Mouse (Mus musculus) limb, embryonic 14.5 days (tissue): ENCODE results near the gene Nova2. TPM values are rescaled to one million over a fixed set of nuclear protein-coding genes. Genes with fewer than 3 reads are reported as not detected.

Experiments
- ATAC-seq: fragments of 200-750 bp; cut with Nextera tagmentation; 2 replicates; pipeline ENCODE4 v1.8.0; 2017; ENCODE audit warnings: low read depth, moderate number of reproducible peaks, moderate TSS enrichment; ENCODE audit not compliant: low FRiP score
- DNase-seq: peaks from one replicate; pipeline ENCODE4 v3.0.0-alpha.2; 2015; ENCODE audit warnings: low spot score
- H3K27ac ChIP-seq: fragments of 300-500 bp; sonication (generic); replicated peaks from 2 replicates; pipeline ENCODE4 v1.5.1; 2014; ENCODE audit warnings: low read depth, mild to moderate bottlenecking, low read length, moderate library complexity, mixed read lengths
- H3K27me3 ChIP-seq: fragments of 300-500 bp; sonication (generic); 2 replicates; pipeline ENCODE4 v1.6.1; 2014; ENCODE audit warnings: low read length, mixed read lengths; ENCODE audit not compliant: control insufficient read depth, insufficient read depth
- H3K36me3 ChIP-seq: fragments of 300-500 bp; sonication (generic); 2 replicates; pipeline ENCODE4 v1.6.1; 2014; ENCODE audit warnings: mild to moderate bottlenecking, low read length, moderate library complexity, mixed read lengths; ENCODE audit not compliant: control insufficient read depth, insufficient read depth
- H3K4me1 ChIP-seq: fragments of 300-500 bp; sonication (generic); 2 replicates; pipeline ENCODE4 v1.6.1; 2014; ENCODE audit warnings: antibody characterized with exemption, low read length, mixed read lengths; ENCODE audit not compliant: control insufficient read depth, insufficient read depth
- H3K4me2 ChIP-seq: fragments of 300-500 bp; sonication (generic); replicated peaks from 2 replicates; pipeline ENCODE4 v1.6.1; 2014; ENCODE audit warnings: low read depth, mild to moderate bottlenecking, low read length, moderate library complexity; ENCODE audit not compliant: severe bottlenecking
- H3K4me3 ChIP-seq: fragments of 300-500 bp; sonication (generic); replicated peaks from 2 replicates; pipeline ENCODE4 v1.5.1; 2014; ENCODE audit warnings: low read length
- H3K9ac ChIP-seq: fragments of 300-500 bp; sonication (generic); 2 replicates; pipeline ENCODE4 v1.6.1; 2014; ENCODE audit warnings: mild to moderate bottlenecking, low read depth, low read length, moderate library complexity; ENCODE audit not compliant: severe bottlenecking
- H3K9me3 ChIP-seq: fragments of 300-500 bp; sonication (generic); 2 replicates; pipeline ENCODE4 v1.6.1; 2016; ENCODE audit warnings: low read length; ENCODE audit not compliant: control insufficient read depth
- POLR2A ChIP-seq: fragments of 200-500 bp; IDR thresholded peaks from 2 replicates; pipeline ENCODE4 v1.8.0; 2012; ENCODE audit warnings: inconsistent platforms, mild to moderate bottlenecking, moderate library complexity, borderline replicate concordance; ENCODE audit not compliant: insufficient read depth, insufficient read length; ENCODE audit errors: extremely low read depth
- WGBS: fragments of 180-500 bp; shearing (Covaris S2); extraction: QIAGEN DNeasy Blood & Tissue Kit; methylation state at CpG from one replicate; pipeline ENCODE4 v1.1.7; 2014; 5-methylcytosine and 5-hydroxymethylcytosine counted together
- polyA plus RNA-seq, 2 experiments: library from polyadenylated mRNA; depleted of rRNA in 1 of 2; stranded (reverse) in 1 of 2; unstranded in 1 of 2; fragments of >200 nt; fragmentation: Nextera tagmentation in 1 of 2; extraction: Ambion mirVana in 1 of 2; gene quantifications; 2 replicates each; pipeline versions ENCODE4 v1.2.1 to v1.2.3; 2012 to 2014

Nova2 gene
- polyA plus RNA-seq, 2 experiments = 0.37 to 1.3 TPM

DNA sequence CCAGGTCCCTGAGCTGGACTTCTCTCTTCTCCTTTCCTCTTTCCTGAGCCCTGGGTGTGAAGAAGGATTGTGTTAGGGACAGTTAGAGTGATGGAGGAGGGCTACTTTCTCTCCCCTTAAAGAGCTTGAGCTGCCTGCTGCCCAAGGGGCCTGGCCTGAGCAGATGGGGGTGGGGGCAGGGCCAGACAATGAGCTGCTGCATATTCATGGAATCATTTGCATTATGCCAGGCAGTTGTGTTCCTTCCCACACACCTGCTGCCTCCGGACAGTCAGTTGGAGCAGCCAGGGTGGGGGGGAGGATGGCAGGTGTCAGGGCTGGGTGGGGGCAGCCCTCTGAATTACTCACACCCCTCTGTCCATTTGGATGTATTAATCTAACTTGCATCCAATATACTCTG is 16.7 kb downstream of the Nova2 start:
- Histone ChIP-seq H3K9me3 (no peaks in the 10 kb centered on the region), H3K9ac (no peak overlapping the region), H3K27ac (no peak overlapping the region), H3K36me3 (no peaks in the 10 kb centered on the region), H3K4me3 (no peak overlapping the region), H3K27me3 (no peaks in the 10 kb centered on the region), H3K4me2 (no peak overlapping the region), H3K4me1 (no peaks in the 10 kb centered on the region)
- no peak for TF ChIP-seq POLR2A
- 21% methylated on average over 1 of the region's 1 CpGs for WGBS
- ATAC-seq (no peak), DNase-seq (no peak)

DNA sequence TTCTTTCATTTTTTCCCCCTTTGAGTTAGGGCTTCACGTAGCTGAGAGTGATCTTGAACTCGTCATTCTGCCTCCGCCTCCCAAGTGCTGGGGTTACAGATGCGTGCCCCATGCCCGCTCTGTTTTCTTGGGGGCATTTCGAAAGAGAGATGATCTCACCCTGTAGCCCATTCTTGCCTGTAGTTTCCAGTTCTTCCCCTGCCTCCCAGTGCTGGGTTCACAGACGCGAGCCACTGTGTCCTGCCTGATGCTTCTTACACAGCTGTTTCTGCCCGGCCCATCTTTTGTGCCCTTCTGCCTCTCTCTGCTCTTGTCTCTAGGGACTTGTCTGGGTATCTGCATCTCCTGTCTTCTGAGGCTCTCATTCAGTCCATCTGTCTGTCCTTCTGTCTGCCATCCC is 17.1 kb downstream of the Nova2 start:
- Histone ChIP-seq H3K9ac (no peak overlapping the region), H3K4me3 (no peak overlapping the region), H3K36me3 (no peaks in the 10 kb centered on the region), H3K27me3 (no peaks in the 10 kb centered on the region), H3K4me2 (no peak overlapping the region), H3K9me3 (no peaks in the 10 kb centered on the region), H3K27ac (no peak overlapping the region), H3K4me1 (no peaks in the 10 kb centered on the region)
- no peak for TF ChIP-seq POLR2A
- 60% methylated on average over 9 of the region's 9 CpGs for WGBS
- ATAC-seq = no peak
- no peak for DNase-seq

DNA sequence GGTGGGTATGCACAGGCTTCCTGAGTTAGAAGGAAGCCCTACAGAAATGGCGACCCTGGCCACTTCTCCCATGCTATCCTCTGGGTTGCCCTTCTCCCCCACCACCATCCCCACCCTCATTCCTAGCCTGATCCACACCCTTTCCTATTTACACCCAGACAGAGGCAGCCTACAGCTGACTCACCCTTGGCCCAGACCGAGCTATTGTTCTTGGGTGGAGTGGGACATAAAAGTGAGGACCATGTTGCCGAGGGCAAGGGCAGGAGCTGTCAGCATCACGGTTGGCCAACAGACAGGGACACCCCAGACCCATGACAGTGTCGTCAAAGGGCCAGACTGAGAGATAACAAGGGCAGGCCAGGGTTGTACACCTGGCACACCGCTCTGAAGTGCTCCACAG is 22.5 kb downstream of the Nova2 start:
- H3K27me3 ChIP-seq = peaks cover 14% of the 10 kb centered on the region; the same call in 1 of the 2 replicates
- no peak overlapping the region for H3K27ac ChIP-seq
- no peak for TF ChIP-seq POLR2A
- no peaks in the 10 kb centered on the region for H3K9me3 ChIP-seq
- no peak for DNase-seq
- no peaks in the 10 kb centered on the region for H3K4me1 ChIP-seq
- H3K9ac ChIP-seq = no peak overlapping the region
- no peak overlapping the region for H3K4me3 ChIP-seq
- H3K36me3 ChIP-seq = no peaks in the 10 kb centered on the region
- ATAC-seq = no peak
- H3K4me2 ChIP-seq = no peak overlapping the region
- 65% methylated on average over 6 of the region's 6 CpGs for whole genome bisulfite sequencing

DNA sequence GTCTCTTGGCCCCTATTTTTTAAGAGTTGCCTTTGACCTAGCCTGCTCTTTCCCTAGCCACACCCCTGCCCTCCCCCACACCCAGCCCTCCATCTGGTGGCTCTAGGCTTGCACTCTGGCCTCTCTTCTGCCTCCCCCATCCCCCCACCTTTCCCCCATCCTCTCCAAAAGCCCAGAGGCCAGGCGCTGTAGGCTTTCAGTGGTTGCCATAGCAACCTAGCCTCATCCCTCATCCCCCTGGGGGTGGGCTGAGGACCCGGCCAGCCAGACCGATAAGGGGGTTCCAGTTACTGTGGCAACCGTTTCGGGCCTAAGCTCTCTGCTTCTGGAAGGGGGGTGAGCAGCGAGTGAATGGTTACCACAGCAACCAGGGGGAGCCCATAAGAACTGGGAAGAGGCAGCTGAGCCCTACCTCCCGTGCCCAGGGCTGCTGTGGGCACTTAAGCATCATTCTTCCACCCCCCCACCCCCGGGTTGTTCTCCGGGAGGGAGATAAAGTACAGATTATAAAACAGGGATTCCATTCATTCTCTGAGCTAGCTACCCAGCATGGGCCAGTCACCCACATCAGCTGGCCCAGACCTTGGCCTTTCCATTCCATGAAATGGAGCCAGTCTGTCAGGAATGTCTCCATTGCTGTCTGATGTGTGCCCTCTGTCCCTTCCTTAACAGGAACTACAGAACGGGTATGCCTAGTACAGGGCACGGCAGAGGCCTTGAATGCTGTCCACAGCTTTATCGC is 24.3 kb downstream of the Nova2 start:
- no peaks in the 10 kb centered on the region for H3K4me1 ChIP-seq
- TF ChIP-seq POLR2A = no peak
- H3K27me3 ChIP-seq = peaks cover 14% of the 10 kb centered on the region; the same call in 1 of the 2 replicates
- DNase-seq (no peak), ATAC-seq (no peak)
- H3K4me3 ChIP-seq = no peak overlapping the region
- H3K9me3 ChIP-seq = no peaks in the 10 kb centered on the region
- 47% methylated on average over 12 of the region's 12 CpGs for WGBS
- H3K27ac ChIP-seq = no peak overlapping the region
- no peak overlapping the region for H3K4me2 ChIP-seq
- H3K9ac ChIP-seq = no peak overlapping the region
- H3K36me3 ChIP-seq = no peaks in the 10 kb centered on the region

DNA sequence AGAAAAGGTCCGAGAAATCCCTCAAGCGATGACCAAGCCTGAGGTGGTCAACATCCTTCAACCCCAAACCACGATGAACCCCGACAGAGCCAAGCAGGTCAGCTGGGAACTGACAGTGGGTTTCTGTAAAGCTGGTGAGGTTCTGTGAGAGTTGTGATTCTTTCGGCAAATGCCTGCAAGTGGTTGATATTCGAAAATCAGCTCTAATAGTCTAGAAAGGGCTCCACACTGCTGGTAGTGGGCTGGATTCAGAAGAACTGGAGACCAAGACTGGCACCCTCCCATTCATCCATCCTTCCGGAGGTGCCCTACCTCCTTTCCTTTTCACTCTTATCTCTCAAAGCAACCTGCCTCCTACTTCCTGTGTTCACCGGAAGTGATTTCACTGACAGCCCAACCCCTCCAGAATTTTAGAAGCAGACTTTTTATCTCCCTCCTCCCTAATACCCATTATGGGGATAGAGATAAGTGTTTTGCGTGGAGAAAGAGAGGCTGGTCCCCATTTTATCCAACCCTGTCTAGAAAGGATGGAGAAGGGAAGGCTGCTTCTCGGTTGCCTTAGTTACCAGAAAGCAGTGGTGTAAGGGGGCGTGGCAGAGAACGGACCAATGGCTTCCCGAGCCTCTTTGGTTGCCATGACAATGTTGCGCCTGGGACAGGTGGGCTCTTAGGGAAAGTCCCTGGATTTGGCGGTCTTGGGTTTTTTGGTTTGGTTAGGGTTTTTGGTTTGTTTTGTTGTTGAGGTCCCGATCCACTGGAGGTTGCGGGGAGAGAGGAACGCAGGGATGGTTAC is 25.0 kb downstream of the Nova2 start:
- 21% methylated on average over 18 of the region's 18 CpGs for WGBS
- DNase-seq = no peak

More for the DNA sequence above, 25.0 kb downstream of the Nova2 start:
- Histone ChIP-seq H3K27ac (no peak overlapping the region), H3K36me3 (no peaks in the 10 kb centered on the region), H3K27me3 (peaks cover 14% of the 10 kb centered on the region; the same call in 1 of the 2 replicates), H3K9me3 (no peaks in the 10 kb centered on the region), H3K4me3 (no peak overlapping the region), H3K4me2 (no peak overlapping the region), H3K9ac (no peak overlapping the region), H3K4me1 (no peaks in the 10 kb centered on the region)
- ATAC-seq = no peak
- TF ChIP-seq POLR2A = no peak
